Mouse (Mus musculus) urinary bladder, postnatal 10 days (tissue): Measurements from ENCODE around the gene Ccdc117.
"Not testable (repeated sequence)": the region's sequence is repeated elsewhere in the genome, so short reads cannot be mapped to it uniquely, and the experiment has no call there.

Source experiments
- DNase-seq: peaks from one replicate; pipeline ENCODE4 v3.0.0; 2022; ENCODE audit warnings: low spot score

Ccdc117 gene

DNA sequence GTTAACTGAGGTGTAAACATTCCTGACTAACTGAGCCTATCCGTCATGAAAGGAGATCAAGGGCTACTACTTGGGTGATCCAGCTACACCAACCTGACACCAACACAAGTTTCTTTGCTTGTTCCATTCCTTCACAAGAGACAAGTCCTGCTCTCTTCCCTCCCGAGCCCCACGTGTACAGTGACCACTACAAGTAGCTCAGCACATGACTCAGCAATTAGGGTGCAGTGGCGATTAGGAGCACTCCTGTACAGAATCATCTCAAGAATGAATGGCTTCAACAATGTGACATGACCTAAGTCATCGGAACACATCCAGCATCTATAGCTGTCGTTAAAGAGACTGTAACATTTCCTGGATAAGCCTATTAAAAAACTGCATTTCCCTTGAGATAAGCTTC is 11.3 kb downstream of the Ccdc117 start:
- DNase-seq: no peak

DNA sequence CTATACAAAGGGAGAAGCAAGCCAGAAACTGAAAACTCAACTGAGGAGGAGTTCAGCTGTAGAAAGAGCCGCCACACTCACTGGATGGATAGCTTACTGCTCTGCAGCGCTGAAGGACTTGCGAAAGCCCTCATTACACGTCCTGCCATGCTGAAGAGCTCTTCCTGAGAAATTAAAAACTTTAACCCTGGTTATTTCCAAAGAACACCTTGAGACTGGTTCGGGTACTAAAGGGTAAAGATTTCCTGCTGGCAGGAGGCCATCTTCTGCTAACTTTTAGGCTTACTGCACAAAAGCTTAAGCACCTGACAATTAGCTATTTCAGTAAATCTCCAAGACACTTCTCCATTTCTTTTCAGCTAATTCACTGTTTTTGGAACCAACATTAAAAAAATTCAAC is 11.8 kb downstream of the Ccdc117 start:
- DNase-seq: no peak

DNA sequence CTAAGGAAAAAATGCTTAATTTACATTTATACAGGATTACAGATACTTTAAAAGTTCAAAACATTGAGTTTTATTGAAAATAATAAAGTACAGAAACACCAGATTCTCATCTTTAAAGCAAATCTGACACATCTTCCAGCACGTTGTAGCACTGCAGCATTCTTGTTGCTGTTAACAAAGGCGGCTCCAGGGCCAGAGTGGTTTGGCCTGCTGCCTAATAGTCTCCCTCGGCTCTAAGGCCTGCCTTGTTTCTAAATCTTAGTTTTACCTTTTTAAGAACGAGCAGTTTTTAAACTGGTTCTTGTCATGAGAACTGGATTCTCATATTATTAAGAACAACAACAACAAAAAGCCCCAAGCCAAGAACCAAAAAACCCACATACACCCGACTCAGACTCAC is 13.1 kb downstream of the Ccdc117 start:
- no peak for DNase-seq

DNA sequence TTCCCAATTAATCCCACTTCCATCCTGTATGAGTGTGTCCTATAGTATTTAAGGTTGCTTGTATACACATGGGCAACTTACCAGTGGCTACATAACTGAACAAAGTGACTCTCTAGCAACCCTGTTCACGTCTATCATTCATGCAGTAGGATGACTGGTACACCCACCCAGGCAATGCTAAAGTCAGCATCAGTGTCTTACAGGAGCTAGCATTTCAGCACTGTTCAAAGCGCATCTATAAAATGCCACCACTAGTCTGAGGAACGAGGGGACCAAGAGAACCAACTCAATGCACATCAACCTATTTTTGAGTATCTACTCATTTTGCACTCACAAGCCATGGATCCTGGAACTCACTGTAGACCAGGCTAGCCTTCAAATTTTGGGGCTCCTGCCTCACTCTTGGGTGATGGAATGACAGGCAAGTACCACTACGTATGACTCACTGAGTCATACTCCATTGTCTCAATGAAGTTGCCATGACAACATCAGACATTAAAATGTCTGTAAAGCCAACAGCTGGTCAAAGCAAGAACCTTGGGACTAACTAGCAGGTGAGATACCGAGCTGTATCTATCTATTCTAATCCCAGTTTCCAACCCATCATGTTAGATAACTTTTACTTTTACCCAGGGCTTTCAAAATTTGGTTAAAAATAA is 14.0 kb downstream of the Ccdc117 start:
- DNase-seq: no peak

DNA sequence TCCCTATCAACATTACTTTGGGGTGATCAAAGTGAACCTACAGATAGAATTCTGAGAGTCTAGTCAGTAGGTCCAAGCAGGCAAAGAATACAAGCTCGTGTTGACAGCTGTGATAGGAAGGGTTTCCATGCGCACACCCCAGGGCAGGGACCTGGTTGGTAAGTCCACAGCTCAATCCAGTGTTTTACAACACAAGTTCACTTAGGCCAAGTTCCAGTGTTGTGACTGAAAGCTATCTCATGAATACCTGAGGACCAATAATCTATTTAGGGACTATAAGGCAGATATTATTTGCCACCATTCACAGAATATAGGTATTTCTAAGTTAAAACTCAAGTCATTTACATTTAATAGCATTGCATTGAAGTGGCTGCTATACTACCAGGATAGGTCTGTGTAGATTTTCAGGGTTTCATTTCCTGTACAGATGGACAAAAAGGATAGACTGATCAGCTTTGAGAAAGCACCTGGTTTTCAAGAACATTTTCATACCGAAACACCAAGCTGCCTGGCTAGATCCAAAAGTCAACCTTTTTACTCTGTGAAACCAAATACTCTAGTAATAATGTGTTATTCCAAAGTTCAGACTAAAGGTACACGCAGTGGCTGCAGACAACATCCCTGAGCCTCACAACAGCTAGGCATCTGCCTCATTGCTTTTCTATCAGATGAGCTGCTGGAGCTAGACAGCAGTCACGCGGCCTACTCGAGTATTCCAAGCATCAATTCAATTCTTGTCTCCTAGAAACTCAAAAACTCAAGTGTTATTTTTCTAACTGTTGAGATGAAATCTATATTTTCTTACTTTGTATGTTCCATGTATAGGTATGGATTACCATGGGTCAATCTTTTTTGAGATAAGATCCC is 15.2 kb downstream of the Ccdc117 start:
- DNase-seq: no peak

DNA sequence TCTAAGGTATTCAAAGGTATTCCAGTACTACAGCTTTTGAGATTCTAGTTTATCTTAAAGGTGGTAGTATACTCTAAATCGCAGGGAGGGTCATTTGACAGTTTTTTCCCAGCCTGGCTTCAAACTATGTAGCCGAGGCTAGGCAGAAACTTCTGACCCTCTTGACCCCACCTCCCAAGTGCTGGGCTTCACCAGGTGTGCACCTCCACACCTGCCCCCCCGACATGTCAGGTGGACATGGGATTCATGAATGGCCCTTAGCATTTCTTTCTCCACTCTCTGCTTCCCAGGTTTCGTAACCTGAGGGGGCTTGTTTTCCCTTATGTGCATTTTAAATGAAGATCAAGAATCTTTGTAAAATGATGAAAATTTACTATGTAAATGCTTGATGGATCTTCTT is 16.6 kb downstream of the Ccdc117 start:
- no peak for DNase-seq

DNA sequence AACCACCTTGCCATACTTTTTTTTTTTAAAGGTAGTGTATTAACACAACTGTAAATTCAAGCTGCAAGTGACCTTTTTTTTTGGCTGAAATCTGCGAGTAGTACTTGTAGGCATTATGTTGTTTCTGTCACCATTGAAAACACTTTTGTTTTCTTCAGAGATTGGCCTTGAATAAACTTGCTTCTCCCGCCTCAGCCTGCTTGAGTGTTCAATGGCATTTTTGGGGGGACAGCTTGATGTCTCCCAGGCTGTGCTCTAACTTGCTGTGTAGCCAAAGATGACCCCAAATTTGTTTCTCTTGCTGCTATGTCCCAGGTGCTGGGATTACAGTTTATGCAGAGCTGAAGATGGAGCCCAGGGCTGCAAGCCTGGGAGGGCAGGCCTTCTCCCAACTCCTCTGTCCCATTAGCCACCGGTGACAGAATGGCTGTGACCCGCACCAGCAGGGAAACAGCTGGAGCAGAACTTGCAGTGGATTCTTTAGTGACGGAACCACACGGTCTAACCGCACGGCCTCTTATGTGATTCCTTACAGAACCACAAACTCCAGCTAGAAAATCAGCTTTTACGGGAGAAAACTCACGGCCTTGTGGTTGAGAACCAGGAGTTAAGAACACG is 19.1 kb downstream of the Ccdc117 start:
- no peak for DNase-seq

DNA sequence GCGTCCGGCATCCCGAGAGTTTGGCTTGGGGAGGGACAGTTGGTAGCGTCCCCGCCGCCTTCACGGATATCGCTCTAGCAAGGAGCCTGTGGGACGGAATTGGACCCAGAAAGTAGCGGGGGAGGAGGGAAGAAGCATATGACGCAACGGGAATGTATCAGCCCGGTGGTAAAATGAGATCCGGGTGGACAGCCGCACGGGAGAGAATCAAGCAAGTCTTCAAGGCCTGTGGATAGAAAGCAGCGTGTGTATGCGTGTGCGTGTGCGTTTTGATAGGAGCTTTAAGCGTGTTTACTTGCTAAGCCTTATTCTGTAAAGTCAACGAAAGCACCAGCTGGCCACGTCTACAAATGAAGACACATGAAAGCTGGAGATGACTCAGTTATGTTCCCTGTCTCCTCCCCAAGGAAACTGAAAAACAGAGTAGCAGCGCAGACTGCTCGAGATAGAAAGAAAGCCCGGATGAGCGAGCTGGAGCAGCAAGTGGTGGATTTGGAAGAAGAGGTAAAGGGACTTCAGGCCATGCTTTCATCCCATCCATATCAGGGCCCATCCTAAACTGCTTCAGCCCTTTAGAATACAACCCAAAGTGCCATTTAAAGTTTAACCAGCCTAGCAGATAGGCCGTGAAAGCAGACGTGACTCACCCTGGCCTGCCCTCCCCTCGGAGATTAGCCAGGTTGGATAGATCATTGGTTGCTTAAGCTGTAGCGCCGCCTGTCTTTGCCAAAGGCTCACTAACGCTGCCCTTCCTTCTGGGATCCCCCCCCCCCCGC is 20.3 kb downstream of the Ccdc117 start:
- no peak for DNase-seq

DNA sequence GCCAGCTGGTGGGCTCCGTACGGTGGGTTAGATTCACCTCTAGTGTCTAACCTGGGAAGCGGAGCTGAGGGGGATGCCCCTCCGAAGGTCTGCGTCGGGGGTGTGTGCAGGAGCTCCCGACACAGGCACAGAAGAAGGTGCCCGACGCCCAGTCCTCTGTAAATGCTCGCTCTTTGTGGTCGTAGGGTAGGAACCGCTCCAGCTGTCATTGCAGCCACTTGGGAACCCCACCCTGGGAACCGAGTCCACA is 20.8 kb downstream of the Ccdc117 start:
- DNase-seq: no peak

DNA sequence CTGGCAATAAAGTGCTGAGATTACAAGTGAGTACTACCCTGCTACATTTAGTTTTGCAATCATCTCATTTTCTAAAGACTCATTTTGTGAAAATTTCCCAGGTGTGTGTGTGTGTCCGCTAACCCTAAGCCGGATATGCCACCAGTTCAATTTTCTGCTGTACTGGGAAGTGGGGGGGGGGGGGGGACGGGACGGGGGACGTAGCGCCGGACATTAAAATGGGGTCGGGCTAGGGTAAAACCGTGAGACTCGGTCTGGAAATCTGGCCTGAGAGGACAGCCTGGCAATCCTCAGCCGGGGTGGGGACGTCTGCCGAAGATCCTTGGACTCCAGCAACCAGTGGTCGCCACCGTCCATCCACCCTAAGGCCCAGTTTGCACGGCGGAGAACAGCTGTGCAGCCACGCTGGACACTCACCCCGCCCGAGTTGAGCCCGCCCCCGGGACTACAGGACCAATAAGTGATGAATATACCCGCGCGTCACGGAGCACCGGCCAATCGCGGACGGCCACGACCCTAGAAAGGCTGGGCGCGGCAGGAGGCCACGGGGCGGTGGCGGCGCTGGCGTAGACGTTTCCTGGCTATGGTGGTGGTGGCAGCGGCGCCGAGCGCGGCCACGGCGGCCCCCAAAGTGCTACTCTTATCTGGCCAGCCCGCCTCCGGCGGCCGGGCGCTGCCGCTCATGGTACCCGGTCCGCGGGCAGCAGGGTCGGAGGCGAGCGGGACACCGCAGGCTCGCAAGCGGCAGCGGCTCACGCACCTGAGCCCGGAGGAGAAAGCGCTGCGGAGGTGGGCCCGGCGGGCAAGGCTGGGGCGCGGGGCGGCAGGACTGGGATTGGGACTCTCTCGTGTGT is 21.3 kb downstream of the Ccdc117 start, which contains the start of gene Xbp1:
TSS of gene Xbp1 (plus strand) at position 248 of the 854 bp plus-strand sequence.
- DNase-seq: peak; percentile 96

DNA sequence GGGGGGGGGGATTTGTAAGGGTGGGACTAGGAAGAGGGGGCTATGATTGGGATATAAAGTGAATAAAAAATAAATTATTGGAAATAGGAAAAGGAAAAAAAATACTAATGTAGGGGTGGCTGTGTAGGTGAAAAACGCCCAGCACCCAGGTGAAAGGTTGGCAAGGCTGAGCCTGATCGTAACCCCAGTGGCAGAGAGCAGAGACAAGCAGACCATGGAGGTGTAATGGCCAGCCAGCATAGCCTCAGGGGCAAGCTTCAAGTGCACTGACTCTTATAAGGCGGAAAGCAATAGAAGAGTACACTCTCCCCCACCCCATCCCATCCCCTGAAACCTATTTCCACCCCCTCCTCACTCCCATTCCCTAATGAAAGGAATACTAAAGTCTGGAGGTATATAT is 22.3 kb downstream of the Ccdc117 start:
- no peak for DNase-seq

DNA sequence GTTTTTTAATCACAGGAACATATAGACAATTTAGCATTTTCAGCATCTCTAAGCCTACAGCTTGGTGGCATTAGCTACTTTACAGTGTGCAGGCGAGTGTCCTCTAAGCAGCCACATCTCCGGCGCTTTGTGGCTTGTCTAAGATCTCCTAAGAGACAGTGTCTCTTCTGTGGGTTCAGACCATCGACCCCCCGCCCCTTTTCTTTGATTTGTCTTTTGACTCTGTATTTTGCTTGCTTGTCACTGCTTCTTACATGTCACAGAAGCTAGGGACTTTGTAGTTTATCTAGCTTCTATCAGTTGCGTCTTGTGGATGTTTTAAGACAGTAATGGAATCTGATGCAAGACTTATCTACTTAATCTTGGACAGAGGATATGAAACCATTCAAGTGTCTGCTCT is 24.6 kb downstream of the Ccdc117 start:
- DNase-seq: no peak

DNA sequence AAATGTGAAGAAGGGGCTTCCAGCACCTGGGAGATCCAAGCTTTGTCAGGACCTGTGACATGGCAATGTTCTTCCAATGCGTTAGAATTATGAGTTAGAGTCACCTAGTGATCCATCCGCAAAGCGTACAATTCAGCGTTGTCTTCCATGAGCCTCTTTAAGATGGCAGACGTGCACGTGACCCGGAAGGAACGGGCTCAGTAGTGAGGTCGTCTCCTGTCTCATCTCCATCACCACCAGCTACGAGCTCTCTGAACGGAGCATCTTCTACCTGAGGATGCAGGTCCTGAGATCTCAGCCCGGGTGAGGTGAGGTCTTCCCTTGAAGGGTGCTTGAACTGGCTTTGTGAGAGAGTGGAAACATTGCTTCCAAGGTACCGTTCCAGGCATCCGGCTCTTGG is 25.4 kb downstream of the Ccdc117 start:
- no peak for DNase-seq

DNA sequence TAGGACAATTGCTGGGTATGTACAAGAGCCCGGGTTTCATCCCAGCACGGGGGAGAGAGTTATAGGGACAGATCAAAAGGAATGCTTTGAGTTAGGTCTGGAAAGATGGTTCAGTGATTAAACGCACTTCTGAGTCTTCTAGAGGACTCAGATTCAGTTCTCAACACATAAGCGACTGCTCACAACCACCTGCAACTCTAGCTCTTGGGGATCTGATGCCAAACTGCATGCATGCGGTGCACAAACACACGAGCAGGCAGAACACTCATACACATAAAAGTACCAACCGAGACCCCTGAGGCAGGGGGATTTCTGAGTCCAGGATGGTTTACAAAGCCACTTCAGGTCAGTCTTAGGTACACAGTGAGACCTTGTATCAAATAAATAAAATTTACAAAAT is 25.8 kb downstream of the Ccdc117 start:
- no peak for DNase-seq

DNA sequence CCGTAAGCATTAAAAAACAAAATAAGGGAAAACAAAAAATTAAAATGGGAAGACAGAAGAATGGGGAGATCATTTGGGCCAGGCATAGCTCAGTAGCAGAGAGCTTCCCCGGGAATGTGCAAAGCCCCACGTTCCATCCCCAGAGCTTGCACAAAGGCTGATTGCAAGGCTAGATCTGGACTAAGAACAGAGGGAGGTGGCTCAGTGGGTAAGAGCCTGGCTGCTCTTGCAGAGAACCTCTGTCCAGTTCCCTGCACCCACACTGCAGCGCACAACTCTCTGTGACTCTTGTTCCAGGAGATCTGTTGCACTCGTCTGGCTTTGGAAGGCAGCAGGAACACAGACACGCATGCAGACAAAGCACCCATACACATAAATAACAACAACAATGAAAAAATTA is 26.3 kb downstream of the Ccdc117 start:
- DNase-seq: no peak

DNA sequence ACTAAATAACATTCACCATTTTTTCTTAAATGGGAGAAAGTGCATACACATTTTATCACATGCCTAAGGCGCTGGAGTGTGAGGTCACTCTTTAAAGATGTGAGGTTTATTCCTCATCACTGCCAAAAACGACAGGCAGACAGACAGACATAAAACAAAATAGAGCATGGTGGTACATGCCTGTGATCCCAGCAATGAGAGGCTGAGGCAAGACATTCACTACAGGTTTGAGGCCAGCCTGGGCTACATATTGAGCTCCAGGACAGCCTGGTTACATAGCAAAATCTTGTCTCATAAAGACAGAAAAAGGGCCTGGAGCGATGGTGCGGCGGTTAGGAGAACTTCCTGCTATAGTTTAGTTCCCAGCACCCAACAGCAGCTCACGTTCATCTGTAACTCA is 26.8 kb downstream of the Ccdc117 start:
- DNase-seq: no peak

DNA sequence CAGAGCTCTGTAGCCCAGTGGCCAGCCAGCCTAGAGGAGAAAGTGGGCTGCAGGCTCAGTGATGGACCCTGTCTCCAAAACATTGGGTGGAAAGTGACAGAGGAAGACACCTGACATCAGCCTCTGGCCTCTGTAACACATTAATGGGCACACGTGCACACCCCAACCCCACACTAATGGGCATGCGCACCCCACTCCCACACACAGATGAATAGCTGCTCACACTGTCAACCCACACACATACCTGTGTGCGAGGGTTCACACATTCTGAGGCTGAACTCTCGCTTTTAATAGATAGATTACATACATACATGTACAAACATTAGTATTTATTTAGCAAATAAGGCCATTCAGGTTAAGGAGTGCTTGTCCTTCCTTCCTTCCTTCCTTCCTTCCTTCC is 27.9 kb downstream of the Ccdc117 start:
- DNase-seq: no peak

DNA sequence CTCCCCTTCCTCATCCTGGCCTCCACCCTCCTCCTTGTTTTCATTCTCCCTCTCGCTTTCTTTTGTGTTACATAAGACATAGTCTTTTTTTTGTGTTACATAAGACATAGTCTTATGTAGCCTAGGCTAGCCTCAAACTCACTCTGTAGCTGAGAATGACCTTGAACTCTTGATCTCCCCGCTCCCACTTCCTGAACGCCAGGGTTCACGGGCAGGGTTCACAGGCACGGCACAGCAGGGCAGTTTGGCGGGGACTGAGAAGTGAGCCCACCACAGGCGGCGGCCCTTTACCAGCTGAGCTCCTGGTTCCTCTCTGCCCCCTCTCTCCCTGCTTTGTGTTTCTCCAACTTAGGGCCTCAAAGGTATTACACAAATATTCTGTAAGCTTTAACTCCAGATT is 29.0 kb downstream of the Ccdc117 start:
- no peak for DNase-seq

DNA sequence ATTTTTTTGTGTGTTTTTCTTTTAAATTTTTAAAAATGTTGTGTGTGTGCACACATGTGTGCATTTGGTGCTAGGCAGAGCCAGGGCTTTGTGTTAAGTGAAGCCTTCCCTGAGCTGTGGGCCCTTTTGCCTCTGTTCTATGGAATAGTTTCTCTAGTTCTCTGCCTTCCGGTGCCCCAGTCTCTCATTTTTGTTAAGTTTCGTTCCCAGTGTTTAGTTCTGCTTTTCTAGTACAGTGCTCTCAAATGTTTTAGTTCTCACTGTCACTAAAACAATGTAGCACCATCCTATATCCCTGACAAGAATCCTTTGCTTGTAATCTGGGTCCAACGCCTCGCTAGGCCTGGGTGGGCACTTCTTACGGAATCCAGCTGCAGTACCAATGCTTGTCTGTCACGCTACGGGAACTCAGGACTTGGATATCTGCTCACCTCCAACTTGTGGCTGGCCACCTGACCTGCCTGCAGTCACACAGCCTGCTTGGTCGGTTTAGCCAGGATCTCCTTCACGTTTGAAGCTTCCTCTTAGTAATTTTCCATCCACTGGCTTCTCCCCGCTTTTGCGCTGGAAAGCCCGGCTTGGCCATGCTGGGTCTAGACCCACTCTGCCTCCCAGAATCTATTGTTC is 29.8 kb downstream of the Ccdc117 start:
- DNase-seq: no peak

DNA sequence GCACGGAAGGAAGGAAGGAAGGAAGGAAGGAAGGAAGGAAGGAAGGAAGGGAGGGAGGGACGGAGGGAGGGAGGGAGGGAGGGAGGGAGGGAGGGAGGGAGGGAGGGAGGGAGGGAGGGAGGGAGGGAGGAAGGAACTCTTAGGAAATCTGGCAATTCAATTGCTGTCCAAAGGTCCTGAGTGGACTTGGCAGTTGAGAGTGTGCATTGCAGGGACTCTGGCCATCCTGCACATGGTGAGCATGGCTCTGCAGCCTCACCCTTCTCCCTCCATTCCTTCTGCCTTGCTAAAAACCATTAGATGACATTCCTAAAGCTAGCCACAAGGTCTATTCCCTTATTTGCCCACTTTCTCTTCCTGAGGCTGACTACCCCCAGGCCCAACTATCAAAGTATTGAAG is 31.3 kb downstream of the Ccdc117 start:
- DNase-seq: not testable (repeated sequence)

DNA sequence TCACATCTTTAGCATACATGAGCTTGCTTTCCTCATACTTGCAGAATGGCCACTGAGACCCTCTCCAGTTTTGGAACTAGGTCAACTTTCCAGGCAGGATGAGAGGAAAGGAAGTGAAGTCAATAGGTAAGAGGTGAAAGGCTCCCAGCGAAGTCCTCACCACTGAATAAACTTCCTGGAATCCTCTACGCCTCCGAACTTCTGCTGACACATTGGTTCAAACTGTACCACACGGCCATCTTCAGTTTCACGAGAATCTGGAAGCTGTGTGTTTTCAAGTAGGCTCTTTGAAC is 31.9 kb downstream of the Ccdc117 start:
- no peak for DNase-seq
